Mouse (Mus musculus) hematopoietic stem cell, adult 5-6 weeks (primary cell): ENCODE measurements around the gene Adcy4. TPM values are rescaled to one million over a fixed set of nuclear protein-coding genes. Genes with fewer than 3 reads are reported as not detected.

Experiments
- ATAC-seq, 2 experiments: fragments of 125-278 bp in 1 of 2; replicated peaks in 1 of 2; 2 replicates each; pipeline ENCODE4 v1.8.0; 2016 to 2017; ENCODE audit warnings: inconsistent platforms in 2 of 2, mild to moderate bottlenecking in 2 of 2, moderate number of reproducible peaks in 2 of 2, low read depth in 1 of 2, moderate TSS enrichment in 1 of 2; ENCODE audit not compliant: low FRiP score in 2 of 2, poor library complexity in 2 of 2, severe bottlenecking in 2 of 2, insufficient read depth in 1 of 2, low TSS enrichment in 1 of 2
- total RNA-seq: library from RNA; stranded (forward); fragments of 172-1452, 232-1000 nt; gene quantifications from 2 replicates; pipeline ENCODE4 v1.2.3, GENCODE M21; 2017

Gene Adcy4
- total RNA-seq, 1 experiment from 2014 or later: 1.0 TPM

- ATAC-seq: no peak
Observed at GRCm38 (mm10) chr14:55795380-55796163, 11.7 kb upstream of the Adcy4 start.

GRCm38 (mm10) chr14:55793946-55794345 lies 10.1 kb upstream of the Adcy4 start:
- ATAC-seq: no peak

DNA sequence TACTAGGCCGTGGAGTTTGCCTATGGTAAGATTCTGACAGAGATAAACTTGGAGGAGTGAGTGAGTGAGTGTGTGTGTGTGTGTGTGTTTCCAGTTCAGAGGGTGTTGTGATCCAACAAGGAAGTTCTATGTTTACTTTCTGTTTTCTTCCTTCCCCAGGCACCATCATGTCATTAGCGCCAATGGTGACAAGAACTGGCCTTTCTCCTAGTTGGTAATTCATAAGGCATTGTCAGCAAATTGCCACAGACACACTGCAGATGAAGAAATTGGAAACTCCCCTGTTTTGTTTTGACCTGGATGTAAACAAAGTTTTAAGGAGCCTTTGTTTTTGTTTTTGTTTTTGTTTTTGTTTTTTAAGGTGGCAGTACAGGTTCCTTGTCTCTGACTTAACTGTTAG lies 9.6 kb upstream of the Adcy4 start:
- ATAC-seq: no peak

- peak; percentile 81 to 86 for ATAC-seq
Observed at GRCm38 (mm10) chr14:55788256-55789050, 4.6 kb upstream of the Adcy4 start, which contains the start of gene Ripk3. Gene Ripk3, minus strand, starts transcription at chr14:55788865.

- no peak for ATAC-seq
Observed at GRCm38 (mm10) chr14:55787731-55788130, 3.8 kb upstream of the Adcy4 start.

DNA sequence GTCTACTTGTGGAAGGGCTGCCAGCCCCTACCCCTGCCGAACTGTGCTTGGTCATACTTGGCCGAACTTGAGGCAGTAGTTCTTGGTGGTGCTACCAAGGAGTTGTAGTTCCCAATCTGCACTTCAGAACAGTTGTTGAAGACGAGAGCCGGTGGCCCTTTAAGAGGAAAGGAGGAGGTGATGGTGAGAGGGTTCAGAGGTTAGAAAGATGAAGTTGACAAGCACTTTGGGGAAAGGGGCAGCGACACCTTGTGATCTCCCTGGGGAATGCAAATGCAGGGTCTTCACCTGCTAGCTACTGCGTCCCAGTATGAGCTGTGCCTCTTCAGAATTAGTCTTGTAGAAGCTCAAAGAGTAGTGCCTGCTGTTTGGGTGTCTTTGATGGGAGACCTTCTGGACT lies 1.3 kb upstream of the Adcy4 start:
- no peak for ATAC-seq

DNA sequence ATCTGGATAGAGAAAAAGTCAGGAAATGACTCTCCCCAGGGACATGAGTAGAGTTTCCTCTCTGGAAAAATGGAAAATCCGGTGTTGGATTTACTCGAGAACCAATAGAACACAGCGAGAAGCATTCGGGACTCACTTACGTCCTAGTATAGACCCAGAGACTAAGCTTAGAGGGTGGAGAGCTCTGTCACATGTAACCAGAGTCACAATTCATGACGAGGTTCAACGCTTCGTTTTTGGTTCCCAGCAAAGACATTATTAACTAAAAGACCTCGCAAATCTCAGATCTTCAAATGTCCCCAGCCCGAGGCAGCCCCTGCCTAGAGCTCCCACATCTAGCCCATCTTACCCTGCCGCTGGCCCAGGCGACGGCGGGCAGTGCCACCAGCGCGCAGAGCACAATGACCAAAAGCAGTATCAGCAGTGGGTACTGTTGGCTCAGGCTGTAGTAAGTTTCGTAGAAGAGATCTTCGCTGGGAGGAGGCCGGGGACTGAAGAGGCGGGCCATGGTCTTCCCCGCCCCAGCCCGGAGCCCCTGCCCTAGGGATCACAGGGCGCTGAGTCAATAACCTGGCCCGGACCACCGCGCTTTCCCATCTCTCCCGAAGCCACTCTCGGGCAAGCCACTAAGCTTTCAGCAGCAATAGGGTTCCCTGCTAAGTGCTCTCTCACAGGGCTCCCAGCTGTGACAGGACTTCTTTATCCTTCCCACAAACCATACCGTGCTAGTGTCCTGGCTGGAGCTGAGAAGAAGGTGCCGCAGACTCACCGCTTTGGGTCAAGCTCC lies 531 bp downstream of the Adcy4 start:
- ATAC-seq: no peak

DNA sequence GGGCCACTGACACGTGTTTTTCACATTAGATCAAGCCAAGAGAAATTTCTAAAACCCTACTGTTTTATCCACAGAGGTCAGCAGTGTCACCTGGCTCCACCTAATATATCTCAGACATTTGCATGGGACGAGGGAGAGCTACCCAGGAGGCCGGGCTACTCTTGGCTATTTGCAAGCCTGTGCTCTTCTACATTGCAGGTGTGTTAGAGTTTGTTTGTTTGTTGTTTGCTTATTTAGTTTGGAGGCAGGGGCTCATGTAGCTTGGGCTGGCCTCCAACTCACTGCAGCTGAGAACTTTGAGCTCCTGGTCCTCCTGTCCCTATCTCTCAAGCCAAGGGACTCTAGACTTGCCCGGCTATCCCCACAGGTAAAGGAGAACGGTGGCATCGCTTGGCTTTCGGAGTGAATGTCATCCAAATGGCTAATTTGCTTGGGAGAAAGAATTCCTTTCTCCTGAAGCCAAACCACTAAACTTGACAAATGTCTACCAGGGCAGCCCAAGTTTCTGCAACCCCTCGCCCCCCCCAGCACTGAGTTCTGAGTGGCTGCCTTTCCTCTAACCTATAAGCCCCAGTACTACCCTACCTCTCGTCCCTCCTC lies 1.4 kb downstream of the Adcy4 start:
- ATAC-seq: no peak

DNA sequence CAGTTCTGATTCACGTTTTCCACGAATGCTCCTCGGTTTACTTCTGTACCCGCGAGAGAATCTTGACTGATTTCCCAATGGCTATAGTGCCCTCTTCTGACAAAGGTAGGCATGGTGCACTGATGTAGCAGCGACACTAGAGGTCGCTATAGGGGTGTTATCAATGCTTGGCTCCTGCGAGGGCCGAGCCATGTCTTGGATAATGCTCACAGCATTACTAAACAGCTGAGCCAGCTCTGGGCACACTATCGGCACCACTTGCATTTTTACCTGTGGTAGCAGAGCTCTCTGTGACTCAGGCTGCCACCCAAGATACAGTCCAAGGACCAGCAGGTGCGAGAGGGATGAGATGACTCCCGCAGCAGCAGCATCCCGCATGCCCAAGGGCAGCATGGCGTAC lies 2.6 kb downstream of the Adcy4 start:
- ATAC-seq: peak; percentile 85 to 87

DNA sequence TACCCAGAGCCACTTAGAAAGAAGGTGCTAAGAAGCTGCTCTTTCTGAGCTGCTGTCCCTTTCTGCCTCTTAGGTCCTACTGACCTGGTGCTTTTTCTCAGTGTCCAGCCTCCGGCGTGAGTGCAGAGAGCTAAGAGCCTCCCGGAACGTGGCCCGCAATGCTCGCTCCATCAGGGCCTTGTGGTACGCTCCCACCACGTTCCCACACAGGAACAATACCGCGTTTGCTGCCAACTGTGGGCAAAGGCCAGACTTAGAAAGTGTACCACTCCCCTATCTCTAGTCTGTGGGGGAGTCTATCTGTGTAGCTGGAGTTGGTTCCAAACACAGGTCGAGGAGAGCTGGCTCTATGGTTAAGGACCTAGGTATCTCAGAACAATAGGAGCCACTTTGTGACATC lies 3.2 kb downstream of the Adcy4 start:
- no peak for ATAC-seq

GRCm38 (mm10) chr14:55779656-55780055 lies 4.2 kb downstream of the Adcy4 start:
- ATAC-seq: no peak

- ATAC-seq: no peak
Observed at GRCm38 (mm10) chr14:55778686-55779085, 5.2 kb downstream of the Adcy4 start.

- ATAC-seq: no peak
Observed at GRCm38 (mm10) chr14:55777806-55778205, 6.1 kb downstream of the Adcy4 start.

DNA sequence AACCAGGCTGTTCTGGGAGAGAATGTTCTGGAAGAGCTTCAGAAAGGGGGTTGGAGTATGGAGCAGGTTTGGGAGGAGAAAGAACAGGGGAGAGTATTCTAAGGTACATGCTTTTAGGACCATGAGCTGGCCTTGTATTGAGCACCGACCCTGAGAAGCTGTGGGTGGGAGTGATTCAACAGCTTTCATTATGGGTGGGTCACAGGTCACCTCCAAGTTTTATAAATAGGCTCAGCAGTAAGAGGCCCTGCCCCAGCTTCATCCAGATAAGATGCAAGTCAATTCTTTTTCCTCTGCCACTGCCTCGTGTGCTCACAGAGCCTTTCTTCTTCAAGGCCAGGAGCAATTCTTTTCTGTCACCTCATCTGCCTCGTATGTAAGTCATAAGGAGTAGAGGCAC lies 6.7 kb downstream of the Adcy4 start:
- ATAC-seq: no peak

DNA sequence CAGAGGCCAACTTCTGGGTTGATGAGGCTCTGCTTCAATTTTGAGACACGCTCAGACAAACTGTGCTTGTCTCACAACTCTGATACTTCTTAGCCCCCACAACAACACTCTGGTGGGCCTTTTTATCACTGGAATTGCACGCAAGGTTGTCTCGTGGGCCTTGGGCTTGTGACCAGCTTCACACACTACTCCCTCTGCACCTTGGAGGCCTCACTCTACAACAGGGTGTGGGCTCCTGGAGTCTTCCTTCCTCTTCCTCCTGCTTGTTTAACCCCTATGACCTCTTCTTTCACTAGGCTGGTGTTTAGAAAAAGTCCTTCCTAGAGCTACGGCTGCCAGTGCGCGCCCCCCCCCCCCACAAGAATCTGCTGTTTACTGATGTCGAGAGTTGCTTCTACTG lies 7.2 kb downstream of the Adcy4 start:
- no peak for ATAC-seq

- no peak for ATAC-seq
Observed at GRCm38 (mm10) chr14:55769087-55769703, 14.7 kb downstream of the Adcy4 start.

GRCm38 (mm10) chr14:55768555-55768954 lies 15.3 kb downstream of the Adcy4 start:
- no peak for ATAC-seq
